Mouse (Mus musculus) heart, embryonic 10.5 days (tissue): ENCODE results near the gene Acap1. TPM values are rescaled to one million over a fixed set of nuclear protein-coding genes. Genes with fewer than 3 reads are reported as not detected.
"Not testable (repeated sequence)": the region's sequence is repeated elsewhere in the genome, so short reads cannot be mapped to it uniquely, and the experiment has no call there.

Experiments used
- DNase-seq: peaks from one replicate; pipeline ENCODE4 v3.0.0-alpha.2; 2017; ENCODE audit warnings: low spot score
- H3K27ac ChIP-seq: fragments of 300-500 bp; sonication (generic); 2 replicates; pipeline ENCODE4 v1.5.1; 2016; ENCODE audit warnings: mild to moderate bottlenecking
- H3K27me3 ChIP-seq: fragments of 300-500 bp; sonication (generic); 2 replicates; pipeline ENCODE4 v1.6.1; 2016; ENCODE audit warnings: mild to moderate bottlenecking; ENCODE audit not compliant: poor library complexity, insufficient read depth, severe bottlenecking
- H3K36me3 ChIP-seq: fragments of 300-500 bp; sonication (generic); 2 replicates; pipeline ENCODE4 v1.6.1; 2016; ENCODE audit warnings: mild to moderate bottlenecking, moderate library complexity
- H3K4me1 ChIP-seq: fragments of 300-500 bp; sonication (generic); 2 replicates; pipeline ENCODE4 v1.6.1; 2016; ENCODE audit warnings: mild to moderate bottlenecking
- H3K4me3 ChIP-seq: fragments of 300-500 bp; sonication (generic); 2 replicates; pipeline ENCODE4 v1.5.1; 2016; ENCODE audit warnings: mild to moderate bottlenecking, moderate library complexity
- H3K9me3 ChIP-seq: fragments of 300-500 bp; sonication (generic); 2 replicates; pipeline ENCODE4 v1.6.1; 2016; ENCODE audit warnings: mild to moderate bottlenecking, moderate library complexity
- WGBS: fragments of 180-500 bp; shearing (Covaris S2); methylation state at CpG from one replicate; pipeline ENCODE4 v1.1.7; 2016; 5-methylcytosine and 5-hydroxymethylcytosine counted together
- polyA plus RNA-seq: library from polyadenylated mRNA; unstranded; fragments of >200 nt; fragmentation: Nextera tagmentation; extraction: Ambion mirVana; gene quantifications from 2 replicates; pipeline ENCODE4 v1.2.1, GENCODE M21; 2016

Acap1 gene
- polyA plus RNA-seq, 1 experiment from 2014 or later, result 10.6 TPM

DNA sequence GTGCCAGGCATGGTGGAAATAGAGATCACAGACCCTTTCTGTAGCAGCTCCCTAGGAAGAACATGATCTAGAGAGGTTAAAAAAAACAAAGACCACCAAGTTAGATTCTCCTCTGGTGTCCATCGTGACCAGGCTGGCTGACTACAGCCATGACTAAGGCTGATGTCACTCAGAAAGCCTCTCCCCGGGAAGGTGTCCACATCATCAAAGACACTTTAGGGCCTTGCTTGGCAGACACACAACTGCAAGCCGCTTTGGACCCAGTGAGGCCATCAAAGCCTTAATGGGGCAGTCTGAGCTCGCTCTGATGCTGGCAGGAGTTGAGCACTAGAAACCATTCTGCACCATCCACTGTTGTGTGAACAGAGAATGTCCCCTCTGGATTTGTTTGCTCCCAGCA is 22.9 kb downstream of the Acap1 start:
- Histone ChIP-seq H3K4me1 (peaks cover 9% of the 10 kb centered on the region; the same call in 1 of the 2 replicates), H3K27ac (no peak overlapping the region)
- 73% methylated on average over 4 of the region's 4 CpGs for WGBS

GRCm38 (mm10) chr11:69871822-69872221 is 23.5 kb downstream of the Acap1 start:
- no peak for DNase-seq
- Histone ChIP-seq H3K27me3 (no peaks in the 10 kb centered on the region), H3K9me3 (no peaks in the 10 kb centered on the region), H3K4me1 (peaks cover 6% of the 10 kb centered on the region), H3K4me3 (no peak overlapping the region), H3K27ac (no peak overlapping the region), H3K36me3 (no peaks in the 10 kb centered on the region)
- WGBS, result 90% methylated on average over 7 of the region's 7 CpGs

More for the DNA sequence above, 22.9 kb downstream of the Acap1 start:
- no peak for DNase-seq
- Histone ChIP-seq H3K9me3 (no peaks in the 10 kb centered on the region), H3K27me3 (no peaks in the 10 kb centered on the region), H3K4me3 (no peak overlapping the region), H3K36me3 (no peaks in the 10 kb centered on the region)

- no peak for DNase-seq
- Histone ChIP-seq H3K9me3 (no peaks in the 10 kb centered on the region), H3K36me3 (no peaks in the 10 kb centered on the region), H3K4me1 (peaks cover 6% of the 10 kb centered on the region), H3K27ac (no peak overlapping the region), H3K4me3 (no peak overlapping the region), H3K27me3 (no peaks in the 10 kb centered on the region)
- WGBS, result 87% methylated on average over 2 of the region's 2 CpGs
These were observed 24.9 kb downstream of the Acap1 start for GRCm38 (mm10) chr11:69870289-69871069.

- Histone ChIP-seq H3K9me3 (no peaks in the 10 kb centered on the region), H3K27ac (no peak overlapping the region), H3K27me3 (no peaks in the 10 kb centered on the region), H3K4me1 (peaks cover 16% of the 10 kb centered on the region), H3K4me3 (no peak overlapping the region), H3K36me3 (no peaks in the 10 kb centered on the region)
- 43% methylated on average over 9 of the region's 9 CpGs for WGBS
- DNase-seq, result no peak
These were observed 28.0 kb downstream of the Acap1 start for GRCm38 (mm10) chr11:69867335-69867734.

DNA sequence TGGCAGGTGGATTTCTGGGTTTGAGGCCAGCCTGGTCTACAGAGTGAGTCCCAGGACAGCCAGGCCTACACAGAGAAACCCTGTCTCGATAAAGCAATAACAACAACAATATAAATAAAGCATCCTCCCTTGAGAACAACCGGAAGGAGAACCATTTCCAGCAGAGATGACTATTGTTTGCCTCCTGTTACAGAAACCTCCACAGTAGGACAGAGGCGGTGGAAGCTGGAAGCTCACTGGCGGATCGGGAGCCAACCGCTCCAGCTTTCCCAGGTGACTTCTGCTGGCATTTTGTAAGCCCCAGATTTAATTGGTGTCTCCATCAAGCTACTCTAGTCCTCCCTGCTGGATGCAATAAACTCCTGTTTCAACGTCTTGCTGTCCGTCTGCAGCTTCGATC is 29.8 kb downstream of the Acap1 start:
- no peak overlapping the region for H3K4me3 ChIP-seq
- H3K27ac ChIP-seq, result no peak overlapping the region
- H3K9me3 ChIP-seq, result no peaks in the 10 kb centered on the region
- WGBS, result 88% methylated on average over 9 of the region's 9 CpGs
- H3K27me3 ChIP-seq, result no peaks in the 10 kb centered on the region
- no peaks in the 10 kb centered on the region for H3K36me3 ChIP-seq
- no peak for DNase-seq
- peaks cover 16% of the 10 kb centered on the region for H3K4me1 ChIP-seq

DNA sequence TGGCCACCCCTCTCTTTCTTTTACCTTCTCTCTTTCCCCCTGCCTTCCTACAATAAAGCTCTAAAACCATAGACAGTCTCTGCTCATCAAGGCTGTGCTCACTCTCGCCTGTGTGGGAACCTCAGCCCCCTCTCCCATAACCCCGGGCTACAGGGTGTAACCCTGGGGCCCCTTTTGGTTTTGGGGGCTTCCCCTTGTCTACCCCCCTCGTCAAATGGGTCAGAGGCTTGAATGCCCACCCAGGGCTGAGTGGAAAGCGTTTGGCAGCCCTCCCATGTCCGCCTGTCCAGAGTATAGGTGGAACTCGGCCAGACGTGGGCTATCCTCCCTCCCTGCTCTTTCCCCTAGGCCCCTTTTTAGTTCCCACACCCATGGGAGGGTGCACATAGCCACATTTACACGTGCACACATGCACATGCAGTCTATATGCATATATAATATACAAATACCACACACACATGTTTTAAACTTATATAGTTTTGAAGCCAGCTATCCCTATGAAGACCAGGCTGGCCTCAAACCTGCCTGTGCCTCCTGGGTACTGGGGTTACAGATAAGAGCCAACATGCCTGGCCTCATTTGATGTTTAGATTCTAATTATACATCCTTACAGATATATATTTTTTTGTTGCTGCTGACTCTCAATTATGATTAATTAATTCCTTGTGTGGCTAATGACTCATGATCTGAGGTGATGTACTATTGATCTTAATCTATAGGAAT is 31.0 kb downstream of the Acap1 start:
- H3K27ac ChIP-seq, result peak overlapping the region; percentile 78
- peaks cover 16% of the 10 kb centered on the region for H3K4me1 ChIP-seq
- H3K9me3 ChIP-seq, result no peaks in the 10 kb centered on the region
- H3K36me3 ChIP-seq, result no peaks in the 10 kb centered on the region
- DNase-seq, result no peak
- H3K27me3 ChIP-seq, result peaks cover 8% of the 10 kb centered on the region
- WGBS, result 60% methylated on average over 8 of the region's 8 CpGs
- H3K4me3 ChIP-seq, result 0 out of 2 replicates have a peak overlapping the region, but pooled peaks have one; percentile 12

GRCm38 (mm10) chr11:69863729-69864128 is 31.6 kb downstream of the Acap1 start:
- H3K36me3 ChIP-seq, DNase-seq, H3K9me3 ChIP-seq: not testable (repeated sequence)
- WGBS, result 61% methylated on average over 3 of the region's 3 CpGs
- H3K4me1 ChIP-seq, result peaks cover 16% of the 10 kb centered on the region
- peaks cover 14% of the 10 kb centered on the region for H3K27me3 ChIP-seq
- H3K4me3 ChIP-seq, result 0 out of 2 replicates have a peak overlapping the region, but pooled peaks have one; percentile 12
- H3K27ac ChIP-seq, result peak overlapping the region; percentile 78

GRCm38 (mm10) chr11:69858113-69858998 is 37.0 kb downstream of the Acap1 start, which contains the start of gene Tnk1:
TSS of gene Tnk1 (minus strand) at chr11:69858730.
- Histone ChIP-seq H3K4me1 (peaks cover 22% of the 10 kb centered on the region), H3K9me3 (no peaks in the 10 kb centered on the region), H3K4me3 (0 out of 2 replicates have a peak within 1 kb of the TSS, but pooled peaks have one; percentile 6), H3K36me3 (no peaks in the 10 kb centered on the region), H3K27ac (no peak within 1 kb of the TSS), H3K27me3 (peaks cover 38% of the 10 kb centered on the region)
- DNase-seq, result no peak
- 19% methylated on average over 30 of the region's 30 CpGs for WGBS

GRCm38 (mm10) chr11:69855347-69855746 is 40.0 kb downstream of the Acap1 start:
- Histone ChIP-seq H3K4me3 (peak overlapping the region; percentile 17), H3K4me1 (peaks cover 31% of the 10 kb centered on the region), H3K36me3 (peaks cover 22% of the 10 kb centered on the region), H3K9me3 (no peaks in the 10 kb centered on the region), H3K27me3 (peaks cover 38% of the 10 kb centered on the region), H3K27ac (peak overlapping the region; percentile 56)
- WGBS, result 15% methylated on average over 16 of the region's 16 CpGs
- DNase-seq, result peak; percentile 90

- Histone ChIP-seq H3K27ac (peak overlapping the region; percentile 56), H3K4me1 (peaks cover 31% of the 10 kb centered on the region), H3K27me3 (peaks cover 34% of the 10 kb centered on the region), H3K36me3 (peaks cover 28% of the 10 kb centered on the region), H3K9me3 (no peaks in the 10 kb centered on the region), H3K4me3 (no peak overlapping the region)
- no peak for DNase-seq
- WGBS, result 82% methylated on average over 10 of the region's 10 CpGs
These were observed 40.7 kb downstream of the Acap1 start for GRCm38 (mm10) chr11:69854680-69855079.

- Histone ChIP-seq H3K4me3 (no peak overlapping the region), H3K9me3 (no peaks in the 10 kb centered on the region), H3K4me1 (peaks cover 31% of the 10 kb centered on the region), H3K27ac (peak overlapping the region; percentile 72; the same call in 1 of the 2 replicates), H3K27me3 (peaks cover 27% of the 10 kb centered on the region), H3K36me3 (peaks cover 35% of the 10 kb centered on the region)
- DNase-seq, result peak; percentile 94
- 58% methylated on average over 7 of the region's 7 CpGs for WGBS
These were observed 41.3 kb downstream of the Acap1 start for GRCm38 (mm10) chr11:69853994-69854393.

DNA sequence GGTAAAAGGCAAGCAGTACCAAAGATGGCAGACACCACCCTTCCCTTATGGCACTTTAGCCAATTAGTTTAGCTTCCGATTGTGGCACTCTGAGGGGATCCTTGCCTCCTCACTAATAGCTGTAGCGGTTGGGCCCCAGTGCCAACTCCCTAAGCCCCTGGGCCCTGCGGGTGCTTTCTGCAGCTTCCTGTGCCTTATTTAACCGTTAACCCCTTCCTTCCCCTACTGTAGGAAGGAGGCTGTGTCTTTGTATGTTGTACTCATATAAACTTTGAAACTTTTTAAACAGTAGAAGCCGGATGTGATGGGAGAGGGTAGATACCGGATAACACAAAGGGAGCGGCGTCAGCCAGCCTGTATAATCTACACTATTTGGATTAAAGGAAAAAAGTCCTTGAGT is 44.6 kb downstream of the Acap1 start:
- WGBS, result 75% methylated on average over 8 of the region's 8 CpGs
- H3K27me3 ChIP-seq, result no peaks in the 10 kb centered on the region
- DNase-seq, result no peak
- H3K36me3 ChIP-seq, result peaks cover 49% of the 10 kb centered on the region
- H3K4me3 ChIP-seq, result no peak overlapping the region
- H3K9me3 ChIP-seq, result no peaks in the 10 kb centered on the region
- no peak overlapping the region for H3K27ac ChIP-seq
- H3K4me1 ChIP-seq, result peaks cover 55% of the 10 kb centered on the region
